Mouse (Mus musculus) Muller cell, postnatal 12 days (primary cell): Measurements from ENCODE around the gene Cyp26a1.

ENCODE experiments used
- DNase-seq: peaks from one replicate; pipeline ENCODE4 v3.0.0-alpha.2; 2015; ENCODE audit errors: inconsistent ontology term

Gene Cyp26a1

GRCm38 (mm10) chr19:37698273-37699160, 919 bp downstream of the Cyp26a1 start:
- no peak for DNase-seq

DNA sequence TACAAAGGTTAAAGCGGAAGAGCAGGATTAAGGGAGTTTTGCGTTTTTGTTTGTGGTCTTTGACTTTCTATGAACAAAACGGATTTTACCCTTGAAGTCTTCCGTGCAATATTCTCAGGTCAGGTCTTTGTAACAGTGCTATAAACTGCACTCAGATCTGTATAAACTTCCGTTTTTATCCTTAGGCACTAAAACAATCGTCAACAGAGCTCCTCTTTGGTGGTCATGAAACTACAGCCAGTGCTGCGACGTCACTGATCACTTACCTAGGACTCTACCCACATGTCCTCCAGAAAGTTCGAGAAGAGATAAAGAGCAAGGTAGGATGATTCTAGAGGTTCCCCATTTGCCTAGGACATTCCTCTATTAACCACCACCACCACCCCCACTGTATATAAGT, 2.1 kb downstream of the Cyp26a1 start:
- DNase-seq: no peak

DNA sequence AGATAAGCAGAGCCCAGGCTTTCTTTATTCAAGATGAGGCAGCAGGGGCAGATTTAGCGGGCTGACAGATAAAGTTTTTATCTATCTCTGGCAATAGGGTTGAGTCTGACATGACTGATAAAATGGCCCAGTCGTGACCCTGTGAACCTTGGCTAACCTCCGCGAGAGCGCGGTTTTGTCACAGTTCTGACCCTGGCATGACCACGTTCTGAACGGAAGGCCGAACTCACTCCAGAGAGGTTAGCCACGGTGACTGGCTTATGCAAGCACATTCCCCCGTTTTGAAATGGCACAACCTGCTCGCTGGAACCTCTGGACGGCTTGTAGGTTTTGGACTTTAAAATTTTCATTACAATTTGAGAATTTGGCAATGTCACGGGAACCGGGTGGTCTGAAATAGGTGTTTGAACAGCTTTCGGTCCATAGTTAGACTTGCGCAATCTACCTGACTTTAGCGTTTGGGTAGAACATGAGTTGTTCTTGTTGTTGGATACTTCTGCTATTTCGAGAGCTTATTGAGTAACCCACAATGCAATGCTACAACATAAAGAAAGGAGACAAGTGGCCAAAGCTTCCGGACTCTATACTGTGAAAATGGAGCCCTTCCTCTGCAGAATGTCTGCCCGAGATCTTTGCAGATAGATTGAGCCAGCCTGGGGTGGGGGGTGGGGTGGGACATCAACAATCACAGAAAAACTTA, 4.9 kb downstream of the Cyp26a1 start:
- DNase-seq: no peak

- no peak for DNase-seq
These were observed 6.4 kb downstream of the Cyp26a1 start for GRCm38 (mm10) chr19:37703902-37704509.

- DNase-seq: no peak
These were observed 8.1 kb downstream of the Cyp26a1 start for GRCm38 (mm10) chr19:37705722-37706121.

- no peak for DNase-seq
These were observed 17.1 kb downstream of the Cyp26a1 start for GRCm38 (mm10) chr19:37714681-37715080.

- no peak for DNase-seq
These were observed 18.4 kb downstream of the Cyp26a1 start for GRCm38 (mm10) chr19:37715980-37716379.

DNA sequence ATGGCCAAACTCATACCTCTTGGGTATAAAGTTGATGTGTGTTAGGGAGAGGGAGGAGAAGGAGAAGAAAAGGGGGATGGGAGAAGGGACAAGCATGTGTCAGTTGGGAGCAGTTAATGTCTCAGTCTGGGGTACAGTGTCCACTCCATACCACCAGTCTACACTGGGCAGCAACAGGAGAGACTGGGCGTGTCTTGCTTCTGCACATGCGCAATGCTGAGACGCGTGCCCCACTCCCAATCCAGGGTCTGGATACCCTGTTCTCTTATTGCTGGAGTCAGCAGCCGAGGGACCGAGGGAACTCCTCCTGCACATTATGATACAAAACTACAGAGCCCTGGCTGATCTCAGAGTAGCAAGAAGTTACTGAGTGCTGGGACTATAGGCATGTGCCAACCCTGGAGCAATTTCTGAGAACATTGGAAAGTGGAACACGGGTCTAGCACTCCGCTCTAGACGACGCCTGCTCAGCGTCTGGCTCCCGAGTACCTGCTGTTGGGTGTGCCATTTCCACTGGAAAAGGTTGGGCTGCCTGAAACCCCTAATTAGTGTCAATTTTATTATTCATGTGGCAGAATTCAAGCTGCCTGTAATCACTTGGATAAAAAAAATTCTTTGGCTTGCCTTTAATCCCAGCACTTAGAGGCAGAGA, 19.1 kb downstream of the Cyp26a1 start:
- DNase-seq: peak; percentile 24

GRCm38 (mm10) chr19:37719166-37719565, 21.6 kb downstream of the Cyp26a1 start:
- no peak for DNase-seq

- no peak for DNase-seq
These were observed 27.0 kb downstream of the Cyp26a1 start for GRCm38 (mm10) chr19:37724591-37724990.

DNA sequence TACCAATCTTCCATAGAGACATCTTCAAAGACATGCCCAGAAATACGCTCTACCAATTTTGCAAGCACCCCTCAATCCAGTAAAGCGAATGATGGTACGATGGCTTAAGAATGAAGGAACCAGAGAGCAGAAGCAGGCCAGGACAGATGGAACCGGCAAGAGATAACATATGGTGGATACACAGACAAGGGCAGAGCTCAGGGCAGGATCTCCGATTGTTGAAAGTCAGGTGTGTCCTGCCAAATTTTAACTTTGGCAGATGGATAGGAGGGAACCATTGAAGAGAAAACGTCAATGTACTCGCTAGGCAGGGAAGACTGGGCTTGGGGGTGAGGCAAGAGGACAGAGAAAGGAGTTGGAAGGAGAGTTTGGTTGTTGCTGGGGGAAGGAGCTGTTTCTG, 29.0 kb downstream of the Cyp26a1 start:
- DNase-seq: no peak

GRCm38 (mm10) chr19:37727366-37727765, 29.8 kb downstream of the Cyp26a1 start:
- DNase-seq: peak; percentile 68

GRCm38 (mm10) chr19:37735426-37735825, 37.8 kb downstream of the Cyp26a1 start:
- no peak for DNase-seq

DNA sequence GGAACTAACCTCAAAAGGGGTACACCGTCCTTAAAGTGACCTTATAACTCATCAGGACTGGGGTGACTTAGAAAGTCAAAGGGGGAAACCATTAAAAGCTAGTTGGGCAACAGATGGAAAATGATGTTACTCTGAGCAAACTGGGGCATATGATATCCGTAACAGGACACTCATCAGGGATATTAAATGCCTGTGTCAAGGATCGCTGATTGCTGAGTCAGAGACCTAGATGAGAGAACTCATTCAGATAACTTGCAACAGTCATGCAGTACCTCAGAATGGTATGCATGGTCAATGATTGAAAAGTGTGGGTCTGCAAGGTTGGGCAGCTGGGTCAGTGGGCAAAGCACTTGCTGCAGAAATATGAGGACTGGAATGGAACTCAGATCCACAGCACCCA, 41.0 kb downstream of the Cyp26a1 start:
- peak; percentile 17 for DNase-seq

DNA sequence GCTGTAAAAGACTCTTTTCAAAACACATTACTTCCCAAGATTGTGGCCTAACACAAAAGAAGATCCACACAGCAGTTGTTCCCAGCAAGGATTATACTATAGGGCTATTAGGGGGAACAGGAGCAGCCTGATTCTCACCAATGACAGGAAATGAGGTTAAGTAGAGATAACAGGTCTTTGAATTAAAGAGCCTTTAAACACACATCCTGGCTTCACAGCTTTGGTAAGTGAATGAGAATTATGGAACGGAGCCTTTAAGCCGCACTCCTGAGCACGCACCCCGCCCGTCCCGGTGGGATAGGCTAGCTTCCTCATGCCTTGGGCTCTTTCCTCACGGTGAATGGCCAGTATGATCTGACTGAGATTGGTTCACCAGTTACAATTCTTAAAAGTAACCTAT, 42.4 kb downstream of the Cyp26a1 start:
- DNase-seq: no peak
